Mouse (Mus musculus) heart, postnatal 36 days (tissue): ENCODE results near the gene Btbd6. TPM values are rescaled to one million over a fixed set of nuclear protein-coding genes. Genes with fewer than 3 reads are reported as not detected.
A peak's percentile ranks its signal among the peaks of the same experiment; 100 is the strongest.

ENCODE experiments used
- DNase-seq, 2 experiments: peaks; one replicate each; pipeline ENCODE4 v3.0.0; 2021 to 2022
- intact Hi-C: fragments of 180-260 bp; cut with DNase I; formaldehyde crosslinking; loops from one replicate; pipeline ENCODE4 v1.15.1; 2025
- total RNA-seq, 2 experiments: library from RNA; stranded (reverse); gene quantifications; 2 replicates each; pipeline ENCODE4 v1.2.3; 2021

Gene Btbd6
- 10 to 100 TPM; 24.3 to 24.7 TPM for total RNA-seq

DNA sequence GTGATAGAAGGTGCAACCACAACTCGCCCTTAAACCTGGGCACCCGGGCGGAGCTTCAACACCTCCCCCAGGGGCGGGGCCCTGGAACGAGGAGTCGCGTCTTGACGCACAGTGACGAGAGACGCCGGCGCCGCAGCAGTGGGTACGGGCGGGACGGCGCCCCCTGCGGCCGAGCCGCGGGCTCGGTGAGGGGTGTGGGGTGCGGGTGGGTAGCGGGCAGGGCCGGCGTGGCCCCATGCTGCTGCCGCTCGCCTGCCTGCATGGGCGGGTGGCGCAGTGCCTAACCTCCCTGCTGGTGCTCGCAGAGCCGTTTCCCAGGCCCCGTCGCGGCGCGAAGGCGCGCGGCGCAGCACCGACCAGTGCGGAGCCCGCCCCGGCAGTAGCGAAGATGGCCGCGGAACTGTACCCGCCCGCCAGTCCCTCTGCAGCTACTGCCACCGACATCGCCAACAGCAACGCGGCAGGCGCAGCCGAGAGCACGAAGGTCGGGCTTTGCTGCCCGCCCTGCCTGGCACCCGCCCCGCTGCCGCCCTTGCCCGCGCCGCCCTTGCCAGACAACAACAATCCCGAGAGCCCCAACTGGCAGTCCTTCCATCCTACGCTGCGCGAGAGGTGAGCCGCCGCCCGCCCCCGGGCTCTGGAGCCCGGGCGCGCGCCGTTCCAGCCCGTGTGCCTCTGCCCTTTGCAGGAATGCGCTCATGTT is at the start of gene Btbd6:
TSS of gene Btbd6 (plus strand) at position 112 of the 703 bp plus-strand sequence.
- peak; percentile 83 to 84 for DNase-seq
- intact Hi-C loops, result loop anchor here (2.0 kb wide), 1 partner anchor 22 kb away; no protein-coding TSS in a partner anchor

DNA sequence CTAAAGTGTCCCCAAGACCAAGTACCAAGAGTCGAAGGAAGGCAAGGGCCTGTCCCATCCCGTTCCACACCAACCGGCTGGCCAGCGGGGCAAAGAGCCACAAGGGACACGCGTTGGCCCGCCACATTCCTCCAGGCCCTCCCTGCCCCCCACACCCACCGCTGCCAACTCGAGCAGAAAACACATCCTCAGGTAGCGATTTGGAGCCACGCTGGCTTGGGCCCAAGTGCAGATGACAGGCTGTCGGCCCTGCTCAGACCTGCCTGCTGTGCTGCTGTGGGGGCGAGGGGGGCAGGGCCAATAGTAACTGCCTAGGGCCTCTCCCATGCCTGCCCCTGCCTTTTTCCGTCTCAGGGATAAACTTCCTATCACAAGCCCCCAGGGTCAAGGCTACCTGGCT is 49.0 kb upstream of the Btbd6 start:
- intact Hi-C loops, result no loop called here
- no peak for DNase-seq

DNA sequence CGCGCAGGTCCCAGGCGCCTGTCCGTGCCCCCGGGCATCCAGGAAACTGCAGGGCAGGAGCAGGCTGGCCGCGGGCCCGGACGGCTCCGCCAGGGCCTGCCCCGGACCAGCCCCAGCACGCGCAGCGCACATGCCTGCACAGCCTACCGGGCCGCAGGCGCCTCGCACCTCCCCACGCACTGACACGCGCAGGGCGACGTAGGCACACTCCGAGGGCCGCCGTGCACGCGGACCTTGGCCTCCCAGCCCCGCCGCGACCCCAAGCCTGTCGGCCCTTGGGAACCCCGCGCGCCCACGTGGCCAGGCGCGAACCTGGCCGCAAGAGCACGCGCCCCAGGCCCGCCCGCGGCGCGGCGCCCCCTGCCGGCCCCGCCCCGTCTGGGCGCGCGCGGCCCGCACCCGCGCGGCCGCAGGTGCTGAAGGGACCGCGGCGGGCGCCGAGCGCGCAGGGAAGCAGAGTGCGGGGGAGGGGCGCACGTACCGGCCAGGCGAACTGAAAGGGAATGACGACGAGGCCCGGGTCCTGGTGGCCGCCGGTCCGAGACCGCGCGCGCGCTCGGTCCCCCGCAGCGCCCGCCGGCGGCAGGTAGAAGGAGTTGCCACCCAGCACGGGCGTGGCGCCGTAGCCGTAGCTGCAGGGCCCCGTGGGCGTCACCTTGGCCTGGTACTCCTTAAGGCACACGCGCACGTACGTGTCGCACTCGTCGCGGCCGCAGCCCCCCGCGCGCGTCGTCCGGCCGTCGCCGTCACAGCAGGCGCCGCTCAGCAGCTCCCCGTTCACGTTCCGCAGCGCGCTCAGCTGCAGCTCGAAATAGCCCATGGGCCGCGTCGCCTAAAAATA is 47.7 kb upstream of the Btbd6 start:
- peak; percentile 29 to 35 for DNase-seq
- intact Hi-C loops, result loop anchor here (1.0 kb wide), 1 partner anchor 54 kb away; no protein-coding TSS in a partner anchor

DNA sequence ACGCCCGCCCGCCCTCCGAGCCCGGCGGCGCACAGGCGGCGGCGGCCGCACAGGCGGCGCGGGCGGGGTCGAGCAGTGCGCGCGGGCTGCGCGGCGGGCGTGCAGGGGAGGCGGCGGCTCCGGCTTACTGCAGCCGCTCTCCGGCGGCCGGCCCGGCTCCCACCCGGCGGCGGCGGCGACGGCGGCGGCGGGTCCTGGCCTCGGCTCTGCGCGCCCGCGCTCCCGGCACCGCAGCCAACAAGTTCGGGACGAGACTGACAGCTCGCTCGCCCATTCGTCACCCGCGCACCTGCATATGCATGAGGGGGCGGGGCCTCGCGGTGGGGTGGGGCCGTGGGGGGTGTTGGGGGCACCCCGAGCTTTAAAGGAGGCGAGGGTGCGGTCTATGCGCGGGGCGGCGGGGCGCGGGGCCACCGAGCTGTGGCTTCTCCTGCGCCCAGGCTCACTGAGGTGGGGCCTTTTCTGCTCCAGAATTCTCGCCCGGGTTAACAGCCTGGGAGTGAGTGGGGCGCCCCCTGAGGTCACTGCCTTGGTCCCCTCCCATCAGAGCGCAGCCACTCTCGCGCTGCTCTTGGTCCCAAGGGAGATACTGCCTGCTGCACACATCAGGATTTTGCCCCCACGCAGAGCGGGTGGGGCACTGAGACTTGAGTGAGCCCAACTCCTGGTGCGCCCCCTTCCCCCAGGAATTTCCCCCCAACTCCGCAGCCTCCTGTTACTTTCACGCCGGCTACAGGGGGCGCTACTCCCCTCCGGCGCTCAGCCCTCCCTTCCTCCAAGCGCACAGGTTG is 46.5 kb upstream of the Btbd6 start, which contains the start of gene Jag2:
TSS of gene Jag2 (minus strand) at position 215 of the 791 bp plus-strand sequence.
- intact Hi-C loops, result no loop called here
- DNase-seq, result peak; percentile 67 to 75

DNA sequence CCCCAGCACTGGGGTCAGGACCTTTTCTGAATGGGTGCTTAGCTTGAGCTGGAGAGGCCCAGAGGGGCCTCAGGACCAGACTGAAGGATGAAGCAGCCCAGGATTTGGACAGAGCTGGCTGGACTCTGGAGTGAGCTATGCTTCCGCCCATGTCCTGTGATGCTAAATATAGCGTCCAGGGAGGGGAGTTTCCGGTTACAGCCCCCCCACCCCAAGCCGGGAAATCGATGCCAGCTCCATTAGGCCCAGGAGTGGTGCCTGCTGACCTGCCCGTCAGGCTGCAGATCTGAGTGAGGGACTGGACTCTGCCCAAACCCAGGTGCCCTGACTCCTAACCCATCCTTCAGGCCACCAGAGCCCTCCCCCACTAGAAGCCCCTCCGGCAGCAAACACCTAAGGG is 43.6 kb upstream of the Btbd6 start:
- intact Hi-C loops, result no loop called here
- no peak for DNase-seq

DNA sequence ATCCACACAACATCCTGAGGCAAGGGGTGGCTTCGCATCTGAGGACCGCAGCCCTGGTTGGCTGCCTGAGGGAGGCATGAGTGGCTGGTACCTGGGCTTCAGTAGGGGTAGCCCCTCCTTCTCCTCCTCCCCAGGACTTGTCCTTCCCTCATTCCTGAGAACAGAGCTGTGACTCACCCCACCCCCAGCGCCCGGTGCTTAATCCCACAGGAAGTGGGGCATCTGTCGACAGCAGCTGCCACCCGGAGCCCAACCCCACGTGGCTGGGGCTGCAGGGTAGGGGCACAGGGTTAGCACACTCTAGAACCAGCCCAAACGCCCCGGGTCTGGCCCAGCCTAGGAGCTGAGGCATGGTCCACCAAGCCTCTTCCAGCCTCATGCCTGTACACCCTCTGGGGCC is 38.4 kb upstream of the Btbd6 start:
- intact Hi-C loops, result no loop called here

DNA sequence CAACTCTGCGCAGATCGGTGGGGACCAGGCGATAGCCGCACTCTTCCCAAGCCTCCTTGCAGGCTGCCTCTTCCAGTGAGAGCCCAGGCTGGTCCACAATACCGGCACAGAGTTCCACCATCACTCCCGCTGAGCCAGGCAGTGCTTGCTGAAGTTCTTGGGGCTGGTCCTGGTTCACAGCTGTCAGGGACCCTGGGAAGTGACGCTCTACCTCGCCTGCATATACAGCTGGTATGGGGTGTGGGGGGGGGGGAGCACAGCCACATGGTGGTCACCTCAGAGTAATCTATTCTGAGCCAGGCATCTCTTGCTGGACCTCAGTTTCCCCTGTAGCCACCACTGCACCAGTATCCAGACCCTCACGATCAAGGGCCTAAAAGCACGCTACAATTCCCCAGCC is 37.9 kb upstream of the Btbd6 start:
- intact Hi-C loops, result no loop called here
- no peak for DNase-seq

More for the DNA sequence above, 38.4 kb upstream of the Btbd6 start:
- no peak for DNase-seq

DNA sequence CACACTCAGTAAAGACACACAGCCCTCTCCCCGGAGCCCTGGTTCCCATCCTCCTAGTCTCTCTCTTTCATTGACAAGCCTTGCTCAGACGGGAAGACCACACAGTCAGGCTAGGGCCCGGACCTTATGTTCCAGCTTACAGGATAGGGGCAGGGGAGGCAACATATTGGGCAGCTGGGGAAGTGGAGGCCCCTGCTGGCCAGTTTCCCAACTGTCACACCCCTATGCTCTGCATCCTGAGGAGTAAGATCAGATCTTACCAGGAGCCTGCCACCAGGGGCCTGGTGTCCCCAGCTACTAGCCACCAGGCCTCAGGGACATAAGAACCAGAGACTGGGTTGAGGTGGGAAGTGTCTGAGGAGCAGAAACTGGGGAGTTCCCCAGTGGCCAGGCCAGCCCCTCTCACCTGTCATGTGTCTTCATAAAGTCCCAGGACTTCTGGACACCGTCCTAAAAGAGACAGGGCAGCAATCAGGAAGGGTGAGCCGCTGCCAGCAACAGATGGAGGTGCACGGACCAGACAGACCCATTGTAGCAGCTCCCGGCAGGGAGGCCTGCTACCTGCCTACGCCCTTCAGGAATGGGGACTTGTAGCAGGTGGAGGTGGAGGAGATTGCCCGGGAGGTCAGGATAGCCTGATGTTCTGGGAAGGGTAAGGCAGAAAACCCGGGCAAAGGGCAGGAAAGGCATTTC is 37.3 kb upstream of the Btbd6 start:
- intact Hi-C loops, result no loop called here
- DNase-seq, result no peak

DNA sequence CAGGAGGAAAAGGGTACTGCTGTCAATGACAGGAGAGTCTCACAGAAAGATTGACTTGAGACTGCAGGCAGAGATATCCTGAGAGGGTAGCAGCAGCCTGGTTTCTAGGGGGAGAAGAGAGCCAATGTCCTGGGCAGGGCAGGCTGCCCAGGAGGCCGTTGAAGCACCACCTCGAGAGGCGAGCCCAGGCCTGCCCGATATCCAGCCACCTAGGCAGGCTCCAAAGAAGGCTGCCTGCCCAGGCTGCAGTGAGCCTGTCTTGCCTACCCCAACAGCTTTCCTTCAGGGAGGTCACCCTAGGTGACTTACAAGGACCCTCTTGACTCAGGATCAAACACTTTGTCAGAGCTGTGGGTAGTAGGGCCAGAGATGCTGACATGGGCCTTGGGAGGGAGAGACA is 36.0 kb upstream of the Btbd6 start:
- intact Hi-C loops, result no loop called here
- DNase-seq, result no peak

DNA sequence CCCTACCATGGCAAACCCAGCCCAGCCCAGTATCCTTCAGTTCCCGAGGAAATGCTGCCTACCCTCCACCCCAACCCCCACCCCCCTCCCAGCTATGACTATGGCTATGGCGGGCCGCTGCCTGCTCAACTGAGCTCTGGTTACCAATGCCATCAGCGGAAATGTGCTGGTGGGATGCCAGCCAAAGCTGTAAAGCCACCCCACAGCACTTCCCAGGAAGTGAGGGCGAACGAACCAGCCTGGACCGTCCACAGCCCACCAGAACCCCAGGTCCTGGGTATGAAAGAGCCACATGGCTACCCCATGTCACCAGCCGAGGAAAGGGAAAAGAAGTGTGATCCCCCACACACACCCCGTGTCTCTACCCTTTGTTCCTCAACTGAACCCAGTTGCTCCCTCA is 35.6 kb upstream of the Btbd6 start:
- intact Hi-C loops, result no loop called here

DNA sequence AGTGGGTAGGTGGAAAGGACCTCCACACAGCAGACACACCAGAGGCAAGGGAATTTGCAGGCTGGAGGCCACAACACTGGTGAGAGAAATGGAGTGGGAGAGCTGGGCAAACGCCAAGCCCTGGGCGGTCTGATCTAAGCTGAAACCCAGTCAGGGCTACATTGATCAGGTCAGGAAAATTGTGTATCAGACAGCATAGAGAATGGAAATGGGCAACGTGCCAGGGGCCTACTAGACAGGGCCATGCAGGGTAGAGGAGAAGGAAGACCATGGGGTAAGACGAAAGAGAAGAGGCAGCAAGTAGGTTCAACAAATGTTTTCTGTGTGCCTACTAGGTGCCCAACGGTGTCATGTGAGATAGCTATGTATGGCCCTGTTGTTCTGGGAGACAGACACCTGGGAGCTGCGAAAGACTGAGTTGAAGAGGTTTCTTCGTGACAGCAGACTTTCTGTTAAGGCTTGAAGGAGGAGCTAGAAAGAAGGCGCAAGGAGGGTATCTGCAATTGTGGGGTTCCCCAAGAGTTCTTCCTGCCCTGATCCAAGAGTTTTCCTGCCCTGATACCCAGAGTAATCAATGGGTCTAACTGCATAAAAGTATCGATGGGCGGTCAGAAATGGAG is 35.0 kb upstream of the Btbd6 start:
- intact Hi-C loops, result no loop called here
- DNase-seq, result peak in 1 of 2 experiments; percentile 27

More for the DNA sequence above, 35.6 kb upstream of the Btbd6 start:
- no peak for DNase-seq

DNA sequence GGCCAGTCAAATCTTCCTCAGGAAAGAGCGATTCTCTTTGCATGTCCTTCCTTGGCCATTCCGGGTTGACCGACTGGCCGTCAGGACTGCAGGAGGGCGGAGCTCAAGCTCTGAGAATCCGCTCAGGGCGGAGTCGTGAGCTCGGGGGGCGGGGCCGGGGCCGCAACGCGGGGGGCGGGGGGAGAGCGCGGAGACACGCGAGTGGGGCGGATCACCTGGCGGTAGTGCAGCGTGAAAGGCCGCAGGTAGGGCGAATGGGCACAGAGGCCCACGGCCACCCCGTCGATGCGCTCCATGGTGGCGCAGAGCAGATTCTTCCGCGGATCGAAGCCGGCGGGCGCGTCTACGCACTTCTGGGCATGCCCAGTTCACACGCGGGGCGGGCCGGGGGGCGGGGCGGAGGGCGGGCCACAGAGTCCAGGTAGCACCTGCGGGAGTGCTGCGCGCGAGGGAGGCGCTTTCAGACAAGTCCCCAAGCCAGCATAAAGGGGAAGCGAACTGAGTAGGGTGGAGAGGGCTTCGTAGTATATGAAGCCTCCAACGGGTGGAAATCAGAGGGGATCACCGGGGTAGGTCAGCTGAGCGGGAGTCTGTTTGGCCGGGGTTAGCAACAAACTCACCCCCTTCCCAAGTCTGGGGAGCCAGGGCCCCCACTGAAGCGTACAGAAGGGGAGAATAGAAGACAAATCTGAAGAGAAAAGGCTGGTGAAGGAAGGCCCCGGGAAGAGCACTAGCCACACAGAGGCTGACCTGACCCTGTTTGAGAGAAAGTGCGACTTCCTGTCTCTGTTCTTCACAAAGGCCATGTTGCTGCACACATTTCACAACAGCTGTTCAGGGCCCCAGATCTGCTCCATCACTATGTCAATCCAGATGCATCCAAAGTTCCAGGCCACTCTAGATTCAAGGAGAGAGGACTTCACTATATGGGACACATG is 34.2 kb upstream of the Btbd6 start, which contains the start of gene Nudt14:
TSS of gene Nudt14 (minus strand) at position 349 of the 938 bp plus-strand sequence.
- intact Hi-C loops, result no loop called here
- peak; percentile 77 to 87 for DNase-seq

DNA sequence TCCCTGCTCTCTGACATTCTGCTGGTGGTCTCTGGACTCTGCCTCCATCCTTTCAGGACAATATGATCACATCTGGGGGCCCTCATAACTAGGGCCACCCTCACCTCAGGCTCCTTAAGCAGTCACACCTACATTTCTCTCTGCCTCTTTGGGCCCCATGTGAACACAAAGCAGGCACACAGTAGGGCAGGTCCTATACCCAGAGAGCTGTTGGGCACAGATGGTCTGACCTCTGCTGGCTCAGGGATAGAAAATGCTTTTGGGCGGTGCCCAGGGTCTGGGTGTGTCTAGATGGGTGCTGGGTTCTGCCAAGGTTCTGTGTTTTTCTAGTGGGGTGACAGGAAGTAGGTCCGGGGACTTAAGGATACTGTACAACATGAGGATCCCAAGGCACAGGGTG is 32.6 kb upstream of the Btbd6 start:
- intact Hi-C loops, result no loop called here
- DNase-seq, result no peak

DNA sequence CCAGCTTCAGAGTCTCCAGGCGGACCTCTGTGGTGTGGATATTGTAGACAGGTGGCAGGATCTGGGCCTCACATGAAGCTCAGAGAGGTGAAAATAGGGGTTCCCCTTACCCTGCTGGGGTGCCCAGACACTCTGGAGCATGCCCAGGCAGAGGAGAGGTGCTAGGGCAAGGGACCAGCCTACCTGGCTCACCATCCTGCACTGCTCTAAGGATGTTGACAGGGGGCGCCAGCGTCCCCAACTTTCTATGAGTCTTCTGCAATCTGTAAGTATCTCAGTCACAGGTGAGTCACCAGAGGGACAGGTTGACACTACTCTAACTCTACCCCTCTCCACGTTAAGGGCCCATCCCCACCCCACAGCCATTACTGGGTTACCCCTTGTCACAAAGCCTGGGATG is 29.0 kb upstream of the Btbd6 start:
- intact Hi-C loops, result no loop called here
- DNase-seq, result no peak

DNA sequence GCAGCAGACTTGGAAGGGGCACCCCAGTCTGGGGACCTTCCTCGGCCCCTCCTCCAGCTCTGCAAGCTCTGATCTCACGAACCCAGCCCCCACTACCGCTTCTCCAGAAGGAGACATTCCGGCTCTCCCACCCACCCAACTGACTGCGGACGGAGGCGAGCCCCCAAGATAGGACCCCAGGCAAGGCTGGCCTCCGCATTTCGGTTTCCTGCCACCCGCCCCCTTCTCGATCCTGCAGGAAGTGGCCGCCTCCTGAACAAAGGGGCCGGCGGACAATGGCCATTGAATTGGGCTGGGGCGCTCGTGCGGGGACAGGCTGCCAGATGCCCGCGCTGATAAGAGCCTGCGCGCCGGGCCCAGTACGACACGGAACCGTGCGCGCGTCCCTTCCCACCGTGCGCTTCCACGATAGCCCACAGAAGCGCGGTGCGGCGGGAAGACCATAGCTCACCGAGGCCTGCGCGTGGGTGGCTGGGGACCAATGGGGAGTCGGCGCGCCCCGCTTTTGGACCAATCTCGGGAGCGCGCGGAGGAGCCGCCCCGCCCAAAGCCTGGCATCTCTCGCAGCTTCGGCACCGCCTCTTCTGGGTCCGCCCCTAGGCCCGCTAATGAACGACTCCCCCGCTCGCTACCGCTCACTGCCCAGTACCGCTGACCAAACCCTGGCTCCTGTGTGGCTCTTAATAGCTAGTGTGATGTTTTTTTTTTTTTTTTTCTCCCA is 26.1 kb upstream of the Btbd6 start:
- DNase-seq, result peak; percentile 81 to 87
- intact Hi-C loops, result loop anchor here (2.0 to 5.0 kb wide), 2 partner anchors 49 to 202 kb away; no protein-coding TSS in a partner anchor

DNA sequence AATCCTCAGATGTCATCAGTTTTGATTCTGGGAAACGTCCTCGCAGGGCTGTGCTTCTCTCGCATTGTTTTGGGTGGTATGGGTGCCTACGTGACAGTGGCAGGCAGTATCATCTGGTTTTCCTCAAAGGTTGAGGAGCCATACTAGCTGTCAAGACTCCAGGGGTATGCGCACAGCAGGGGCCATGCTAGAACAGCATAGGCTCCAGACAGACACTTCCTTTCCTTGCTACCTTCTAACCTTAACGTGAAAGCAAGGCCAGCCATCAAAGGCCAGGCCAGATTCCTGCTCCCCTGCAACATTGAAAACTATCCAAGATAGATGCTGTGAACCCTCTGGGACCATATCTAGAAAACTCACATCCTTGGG is 25.5 kb upstream of the Btbd6 start:
- intact Hi-C loops, result loop anchor here (2.0 to 5.0 kb wide), 2 partner anchors 48 to 202 kb away; no protein-coding TSS in a partner anchor
- DNase-seq, result no peak

DNA sequence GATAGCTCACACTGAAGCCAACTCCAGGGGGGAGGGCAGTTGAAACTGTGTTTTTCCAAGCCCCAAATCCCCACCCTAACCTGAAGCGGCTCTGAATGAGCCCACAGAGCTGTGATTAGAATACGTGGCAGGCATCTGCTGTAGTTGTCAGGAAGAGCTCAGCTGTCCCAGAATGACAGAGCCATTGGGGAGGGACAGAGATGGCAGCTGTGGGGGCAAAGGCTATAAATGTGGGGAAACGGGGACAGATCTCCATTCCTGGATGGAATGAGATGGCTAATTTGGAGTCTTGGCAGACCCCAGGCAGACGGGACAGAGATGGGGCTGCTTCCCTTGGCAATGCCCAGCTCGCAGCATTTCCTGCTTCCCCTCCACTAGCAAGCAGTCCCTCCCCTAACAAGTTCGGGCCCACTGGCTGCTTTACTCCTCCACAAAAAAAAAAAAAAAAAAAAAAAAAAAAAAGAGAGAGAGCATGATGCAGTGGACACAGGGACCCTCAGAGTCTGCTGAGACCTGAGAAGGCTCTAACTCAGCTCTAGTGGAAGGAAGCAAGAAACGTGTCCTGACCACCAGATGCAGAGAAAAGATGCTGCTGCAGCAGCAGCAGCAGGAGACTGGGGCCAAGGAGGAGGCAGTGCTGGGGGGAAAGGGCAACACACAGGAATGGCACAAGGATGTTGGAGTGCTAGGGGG is 25.0 kb upstream of the Btbd6 start:
- no peak for DNase-seq
- intact Hi-C loops, result loop anchor here (2.0 to 5.0 kb wide), 2 partner anchors 48 to 201 kb away; no protein-coding TSS in a partner anchor
